Mouse (Mus musculus) stomach, embryonic 14.5 days (tissue): ENCODE measurements around the gene Adamts7. TPM values are rescaled to one million over a fixed set of nuclear protein-coding genes. Genes with fewer than 3 reads are reported as not detected.

Experiments
- ATAC-seq: fragments of 200-750 bp; cut with Nextera tagmentation; 2 replicates; pipeline ENCODE4 v1.8.0; 2017; ENCODE audit warnings: low read depth, moderate TSS enrichment; ENCODE audit not compliant: insufficient number of reproducible peaks, insufficient read depth, low FRiP score
- H3K27ac ChIP-seq: fragments of 300-500 bp; sonication (generic); 2 replicates; pipeline ENCODE4 v1.5.1; 2014; ENCODE audit warnings: mild to moderate bottlenecking, low read length, moderate library complexity, mixed read lengths
- H3K27me3 ChIP-seq: fragments of 300-500 bp; sonication (generic); 2 replicates; pipeline ENCODE4 v1.6.1; 2014; ENCODE audit warnings: low read length, control low read depth, mixed read lengths; ENCODE audit not compliant: control insufficient read depth, insufficient read depth
- H3K36me3 ChIP-seq: fragments of 300-500 bp; sonication (generic); 2 replicates; pipeline ENCODE4 v1.6.1; 2014; ENCODE audit warnings: mild to moderate bottlenecking, control low read depth, low read length, moderate library complexity, mixed read lengths; ENCODE audit not compliant: control insufficient read depth, insufficient read depth
- H3K4me1 ChIP-seq: fragments of 300-500 bp; sonication (generic); 2 replicates; pipeline ENCODE4 v1.6.1; 2014; ENCODE audit warnings: low read length, control low read depth, mixed read lengths; ENCODE audit not compliant: control insufficient read depth, insufficient read depth
- H3K4me2 ChIP-seq: fragments of 300-500 bp; sonication (generic); replicated peaks from 2 replicates; pipeline ENCODE4 v1.6.1; 2014; ENCODE audit warnings: low read depth, low read length, control low read depth
- H3K4me3 ChIP-seq: fragments of 300-500 bp; sonication (generic); 2 replicates; pipeline ENCODE4 v1.5.1; 2014; ENCODE audit warnings: low read depth, low read length, control low read depth
- H3K9ac ChIP-seq: fragments of 300-500 bp; sonication (generic); replicated peaks from 2 replicates; pipeline ENCODE4 v1.6.1; 2014; ENCODE audit warnings: low read depth, mild to moderate bottlenecking, control low read depth, low read length, moderate library complexity, mixed read lengths
- H3K9me3 ChIP-seq: fragments of 300-500 bp; sonication (generic); 2 replicates; pipeline ENCODE4 v1.6.1; 2016; ENCODE audit warnings: low read depth, low read length, control low read depth; ENCODE audit not compliant: control insufficient read depth
- WGBS: fragments of 180-500 bp; shearing (Covaris S2); extraction: QIAGEN DNeasy Blood & Tissue Kit; methylation state at CpG from one replicate; pipeline ENCODE4 v1.1.7; 2014; 5-methylcytosine and 5-hydroxymethylcytosine counted together
- polyA plus RNA-seq: library from polyadenylated mRNA; unstranded; fragments of >200 nt; fragmentation: Nextera tagmentation; extraction: Ambion mirVana; gene quantifications from 2 replicates; pipeline ENCODE4 v1.2.1, GENCODE M21; 2014

Gene Adamts7
- polyA plus RNA-seq, 1 experiment from 2014 or later: 20.1 TPM

DNA sequence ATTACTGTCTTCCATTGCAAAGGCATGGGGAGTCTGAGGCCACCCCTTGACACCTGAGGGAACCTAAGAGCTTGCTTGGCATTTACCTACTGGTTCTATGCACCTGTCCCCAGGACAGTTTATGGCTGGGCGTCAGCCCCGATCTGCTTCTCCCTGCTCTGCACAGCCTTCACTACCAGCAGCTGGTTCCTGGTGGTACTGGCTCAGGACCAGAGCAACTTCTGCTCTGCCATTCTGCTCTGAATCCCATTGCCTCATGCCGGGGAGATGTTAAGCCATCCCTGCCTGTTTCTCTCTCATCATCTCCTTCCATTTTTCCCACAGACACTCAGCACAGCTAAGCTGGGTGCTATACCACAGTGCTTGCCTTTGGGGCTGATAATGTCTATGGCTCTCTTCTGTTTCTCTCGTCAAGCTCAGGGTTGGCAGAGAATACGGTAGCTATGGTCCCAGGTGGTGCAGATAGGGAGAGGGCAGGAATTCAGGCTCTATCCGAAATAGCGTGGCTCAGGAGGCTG, 35.1 kb downstream of the Adamts7 start:
- no peak overlapping the region for H3K4me3 ChIP-seq
- H3K4me2 ChIP-seq: no peak overlapping the region
- ATAC-seq: no peak
- H3K27me3 ChIP-seq: no peaks in the 10 kb centered on the region
- H3K4me1 ChIP-seq: no peaks in the 10 kb centered on the region
- H3K9me3 ChIP-seq: no peaks in the 10 kb centered on the region
- H3K27ac ChIP-seq: no peak overlapping the region
- peaks cover 31% of the 10 kb centered on the region for H3K36me3 ChIP-seq
- no peak overlapping the region for H3K9ac ChIP-seq
- WGBS: 82% methylated on average over 7 of the region's 7 CpGs

- Histone ChIP-seq H3K27me3 (no peaks in the 10 kb centered on the region), H3K9me3 (no peaks in the 10 kb centered on the region), H3K27ac (no peak overlapping the region), H3K9ac (no peak overlapping the region), H3K4me1 (no peaks in the 10 kb centered on the region), H3K4me2 (no peak overlapping the region), H3K36me3 (peaks cover 27% of the 10 kb centered on the region), H3K4me3 (no peak overlapping the region)
- ATAC-seq: no peak
- WGBS: 64% methylated on average over 10 of the region's 10 CpGs
These were observed 35.9 kb downstream of the Adamts7 start for GRCm38 (mm10) chr9:90198531-90199449.

GRCm38 (mm10) chr9:90199611-90200010, 36.7 kb downstream of the Adamts7 start:
- Histone ChIP-seq H3K36me3 (peaks cover 32% of the 10 kb centered on the region), H3K27me3 (no peaks in the 10 kb centered on the region), H3K9me3 (no peaks in the 10 kb centered on the region), H3K4me2 (no peak overlapping the region), H3K27ac (no peak overlapping the region), H3K4me1 (no peaks in the 10 kb centered on the region), H3K9ac (no peak overlapping the region), H3K4me3 (no peak overlapping the region)
- no peak for ATAC-seq
- WGBS: 90% methylated on average over 18 of the region's 18 CpGs

DNA sequence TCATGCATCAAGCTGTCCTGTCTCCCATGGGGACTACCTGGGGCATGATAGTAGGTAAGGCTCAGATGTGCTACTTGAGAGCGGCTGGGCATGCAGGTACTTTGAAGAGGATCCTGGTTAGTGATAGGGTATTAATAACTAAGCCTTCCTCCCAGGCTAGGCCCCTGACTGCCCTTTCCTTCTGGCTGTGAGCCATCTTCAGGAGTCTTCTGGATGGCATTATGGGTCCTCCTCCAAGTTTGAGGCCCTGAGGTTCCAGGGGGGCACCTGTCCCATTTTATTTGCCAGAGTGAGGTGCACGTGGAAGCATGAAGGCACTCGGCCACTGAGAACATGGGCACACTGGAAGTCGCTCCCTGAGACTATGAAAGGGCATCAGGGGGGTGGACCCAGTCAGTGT, 37.6 kb downstream of the Adamts7 start:
- Histone ChIP-seq H3K27me3 (no peaks in the 10 kb centered on the region), H3K9ac (no peak overlapping the region), H3K9me3 (no peaks in the 10 kb centered on the region), H3K36me3 (peaks cover 36% of the 10 kb centered on the region), H3K4me1 (no peaks in the 10 kb centered on the region), H3K4me3 (no peak overlapping the region), H3K4me2 (no peak overlapping the region), H3K27ac (no peak overlapping the region)
- WGBS: 88% methylated on average over 4 of the region's 4 CpGs
- no peak for ATAC-seq

DNA sequence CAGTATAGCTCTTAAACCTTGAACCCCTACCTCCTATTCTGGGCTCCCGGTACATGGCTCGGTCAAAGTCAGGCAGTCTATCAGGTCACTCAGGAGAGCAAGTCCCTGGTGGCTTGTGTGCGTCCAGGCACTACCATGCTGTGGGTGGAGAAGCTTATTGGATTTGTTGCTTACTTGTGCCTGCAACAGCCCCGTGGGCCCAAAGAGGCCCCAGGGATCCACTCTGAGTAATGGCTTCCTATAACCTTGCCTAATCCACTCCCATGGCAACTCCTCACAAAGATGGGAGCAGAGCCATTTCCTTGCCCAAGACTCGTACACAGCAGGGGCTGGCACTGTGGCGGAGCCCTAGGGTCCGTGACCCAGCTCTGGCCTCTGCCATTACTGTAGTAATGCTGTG, 38.2 kb downstream of the Adamts7 start:
- Histone ChIP-seq H3K4me1 (no peaks in the 10 kb centered on the region), H3K9ac (no peak overlapping the region), H3K27me3 (no peaks in the 10 kb centered on the region), H3K9me3 (no peaks in the 10 kb centered on the region), H3K27ac (no peak overlapping the region), H3K36me3 (peaks cover 36% of the 10 kb centered on the region), H3K4me3 (no peak overlapping the region), H3K4me2 (no peak overlapping the region)
- WGBS: 87% methylated on average over 7 of the region's 7 CpGs
- no peak for ATAC-seq

DNA sequence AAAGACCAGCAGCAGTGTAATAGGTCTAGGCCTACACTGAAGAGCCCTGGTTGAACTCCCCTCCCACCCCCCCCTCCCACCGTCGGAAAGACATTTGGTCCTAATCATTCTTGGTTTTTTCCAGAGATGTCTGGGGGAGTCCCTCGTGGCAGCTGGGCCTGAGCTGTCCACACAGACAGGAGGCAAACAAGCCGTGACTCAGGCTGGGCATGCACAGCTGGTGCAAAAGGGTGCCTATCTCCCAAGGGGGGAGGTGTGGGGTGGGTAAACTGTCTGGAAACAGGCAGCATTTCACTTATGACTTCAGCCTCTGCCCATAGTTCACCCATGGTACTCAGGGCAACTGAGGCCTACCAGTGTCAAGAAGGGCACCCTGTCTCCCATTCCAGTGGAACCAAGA, 38.7 kb downstream of the Adamts7 start:
- H3K27me3 ChIP-seq: no peaks in the 10 kb centered on the region
- no peaks in the 10 kb centered on the region for H3K4me1 ChIP-seq
- no peaks in the 10 kb centered on the region for H3K9me3 ChIP-seq
- ATAC-seq: no peak
- no peak overlapping the region for H3K9ac ChIP-seq
- no peak overlapping the region for H3K27ac ChIP-seq
- H3K4me3 ChIP-seq: no peak overlapping the region
- no peak overlapping the region for H3K4me2 ChIP-seq
- 28% methylated on average over 4 of the region's 4 CpGs for WGBS
- peaks cover 36% of the 10 kb centered on the region for H3K36me3 ChIP-seq

- no peak overlapping the region for H3K4me3 ChIP-seq
- WGBS: 77% methylated on average over 5 of the region's 5 CpGs
- peaks cover 40% of the 10 kb centered on the region for H3K36me3 ChIP-seq
These were observed 40.4 kb downstream of the Adamts7 start for GRCm38 (mm10) chr9:90203233-90203632.

GRCm38 (mm10) chr9:90204396-90204915, 41.6 kb downstream of the Adamts7 start:
- Histone ChIP-seq H3K4me2 (no peak overlapping the region), H3K27ac (no peak overlapping the region), H3K4me1 (no peaks in the 10 kb centered on the region), H3K36me3 (peaks cover 42% of the 10 kb centered on the region), H3K27me3 (no peaks in the 10 kb centered on the region), H3K4me3 (no peak overlapping the region), H3K9me3 (no peaks in the 10 kb centered on the region), H3K9ac (no peak overlapping the region)
- WGBS: 64% methylated on average over 8 of the region's 8 CpGs
- ATAC-seq: no peak

More at GRCm38 (mm10) chr9:90203233-90203632, 40.4 kb downstream of the Adamts7 start:
- no peak overlapping the region for H3K9ac ChIP-seq
- ATAC-seq: no peak
- H3K4me2 ChIP-seq: no peak overlapping the region
- no peaks in the 10 kb centered on the region for H3K9me3 ChIP-seq
- no peak overlapping the region for H3K27ac ChIP-seq
- no peaks in the 10 kb centered on the region for H3K27me3 ChIP-seq
- no peaks in the 10 kb centered on the region for H3K4me1 ChIP-seq
